In genomic region chr9:120315171-120315570, GRCm38 (mm10) we compare ENCODE assay signal across 25 mouse cellular contexts. TPM values are rescaled to one million over a fixed set of nuclear protein-coding genes. Genes with fewer than 3 reads are reported as not detected.
DNase-seq lines count a peak whose midpoint lies in the region; ATAC-seq lines count a peak whose summit lies in the region.
"Had no signal": no experiment of that assay in that cellular context is flagged by ENCODE, and none has a peak within 500 bp of the region (broad histone marks: within the 10 kb centered on the region; RNA-seq: fewer than 3 reads in every experiment).

No protein-coding gene starts in this region.

- no peak overlapping the region for H3K27ac ChIP-seq in embryonic facial prominence, embryonic 14.5 days (replicated peaks; ENCODE audit: low read depth, low read length)
- H3K27ac ChIP-seq in embryonic facial prominence, embryonic 10.5 days (replicated peaks): no peak overlapping the region
- no peak overlapping the region for H3K27ac ChIP-seq in embryonic facial prominence, embryonic 15.5 days (replicated peaks)

- peak; percentile 47 for DNase-seq in embryonic facial prominence, embryonic 14.5 days (ENCODE audit: low spot score)
- DNase-seq in embryonic facial prominence, embryonic 10.5 days (ENCODE audit: low spot score): no peak
- peak; percentile 7 for DNase-seq in retina, postnatal 1 day
- no peak for DNase-seq in retina, embryonic 14.5 days (ENCODE audit: low spot score)
- peak; percentile 95 for DNase-seq in Muller cell, postnatal 12 days (ENCODE audit: inconsistent ontology term)
- no peak for DNase-seq in layer of hippocampus, postnatal 14 days (ENCODE audit: low spot score in 2 of 2)
- DNase-seq in testis, postnatal 14 days (ENCODE audit: low spot score): no peak
- DNase-seq: adrenal gland, adult 2 months; adrenal gland, adult 8-10 months; adrenal gland, postnatal 10 days; adrenal gland, postnatal 14 days; adrenal gland, postnatal 25 days; adrenal gland, postnatal 36 days; B cell, adult 2 months; cerebellum, adult 11 months; cerebellum, adult 11-12 months; cerebellum, adult 18-20 months had no signal

- 48% methylated on average over 3 of the region's 3 CpGs for WGBS in embryonic facial prominence, embryonic 14.5 days
- WGBS in embryonic facial prominence, embryonic 10.5 days: 71% methylated on average over 3 of the region's 3 CpGs
- WGBS in embryonic facial prominence, embryonic 15.5 days: 53% methylated on average over 3 of the region's 3 CpGs

- H3K36me3 ChIP-seq in embryonic facial prominence, embryonic 14.5 days (ENCODE audit: control insufficient read depth, insufficient read depth, low read length): no peaks in the 10 kb centered on the region
- H3K36me3 ChIP-seq in embryonic facial prominence, embryonic 10.5 days (replicated peaks): no peaks in the 10 kb centered on the region
- no peaks in the 10 kb centered on the region for H3K36me3 ChIP-seq in embryonic facial prominence, embryonic 15.5 days
- H3K36me3 ChIP-seq: G1E had no signal

- 0 out of 2 replicates have a peak, but pooled peaks cover 3% of the 10 kb centered on the region for H3K9me3 ChIP-seq in embryonic facial prominence, embryonic 14.5 days (ENCODE audit: control insufficient read depth, low read length)
- 0 out of 2 replicates have a peak, but pooled peaks cover 2% of the 10 kb centered on the region for H3K9me3 ChIP-seq in embryonic facial prominence, embryonic 10.5 days
- H3K9me3 ChIP-seq in embryonic facial prominence, embryonic 15.5 days (replicated peaks): no peaks in the 10 kb centered on the region
- H3K9me3 ChIP-seq: G1E had no signal

- H3K4me3 ChIP-seq in embryonic facial prominence, embryonic 14.5 days (ENCODE audit: low read depth, low read length): no peak overlapping the region
- no peak overlapping the region for H3K4me3 ChIP-seq in embryonic facial prominence, embryonic 10.5 days
- H3K4me3 ChIP-seq in embryonic facial prominence, embryonic 15.5 days (replicated peaks): no peak overlapping the region

- H3K27me3 ChIP-seq in embryonic facial prominence, embryonic 14.5 days (replicated peaks; ENCODE audit: control insufficient read depth, insufficient read depth, low read length): no peaks in the 10 kb centered on the region
- H3K27me3 ChIP-seq in embryonic facial prominence, embryonic 10.5 days (replicated peaks; ENCODE audit: low read depth, poor library complexity, severe bottlenecking): no peaks in the 10 kb centered on the region
- H3K27me3 ChIP-seq in embryonic facial prominence, embryonic 15.5 days: 0 out of 2 replicates have a peak, but pooled peaks cover 3% of the 10 kb centered on the region
- H3K27me3 ChIP-seq: CH12.LX had no signal

- no peak overlapping the region for H3K4me2 ChIP-seq in embryonic facial prominence, embryonic 14.5 days (ENCODE audit: low read depth, low read length)
- no peak overlapping the region for H3K4me2 ChIP-seq in embryonic facial prominence, embryonic 15.5 days (replicated peaks)

- H3K4me1 ChIP-seq in embryonic facial prominence, embryonic 14.5 days (ENCODE audit: control insufficient read depth, insufficient read depth, low read length): no peaks in the 10 kb centered on the region
- no peaks in the 10 kb centered on the region for H3K4me1 ChIP-seq in embryonic facial prominence, embryonic 10.5 days
- H3K4me1 ChIP-seq in embryonic facial prominence, embryonic 15.5 days: no peaks in the 10 kb centered on the region

- ATAC-seq in embryonic facial prominence, embryonic 14.5 days (ENCODE audit: low read depth): no peak; the same call in 1 of the 2 replicates
- ATAC-seq in embryonic facial prominence, embryonic 15.5 days (ENCODE audit: insufficient number of reproducible peaks, low FRiP score, low TSS enrichment, low read depth): peak; percentile 47; the same call in 1 of the 2 replicates
- ATAC-seq: activated CD4-positive, CD25-positive, alpha-beta regulatory T cell, adult 4 months; CD4-positive, CD25-positive, alpha-beta regulatory T cell, adult 4 months; Patski had no signal

- no peak overlapping the region for H3K9ac ChIP-seq in embryonic facial prominence, embryonic 14.5 days (ENCODE audit: low read depth, low read length)
- no peak overlapping the region for H3K9ac ChIP-seq in embryonic facial prominence, embryonic 15.5 days

RNA-seq across cellular contexts. Expression of gene Myrip, which starts 13.9 kb away (rescaled TPM):
- 0.68 and 0.72 TPM in 2 replicates for polyA plus RNA-seq in embryonic facial prominence, embryonic 14.5 days (2014; fragmentation: Nextera tagmentation; extraction: Ambion mirVana)
- polyA plus RNA-seq in embryonic facial prominence, embryonic 10.5 days (2016; fragmentation: Nextera tagmentation; extraction: Ambion mirVana): 0.18 and 0.27 TPM in 2 replicates
- polyA plus RNA-seq in embryonic facial prominence, embryonic 15.5 days (2015; fragmentation: Nextera tagmentation; extraction: Ambion mirVana): 0.63 and 0.84 TPM in 2 replicates
- 10 to 100 TPM; 51.9 to 58.0 TPM for total RNA-seq in layer of hippocampus, postnatal 14 days (2021)
- total RNA-seq: CH12.LX, MEL had no signal
- polyA plus RNA-seq: activated CD4-positive, CD25-positive, alpha-beta regulatory T cell, adult 4 months; C2C12; CD4-positive, CD25-positive, alpha-beta regulatory T cell, adult 4 months; G1E had no signal

Comparison
In these comparisons a context has a peak if more than half of its experiments do, and no peak if none do; other contexts are left out.
1. DNase-seq: peak in embryonic facial prominence, embryonic 14.5 days (single experiment), retina, postnatal 1 day (single experiment) and Muller cell, postnatal 12 days (single experiment); none in embryonic facial prominence, embryonic 10.5 days (single experiment), retina, embryonic 14.5 days (single experiment), layer of hippocampus, postnatal 14 days (0 of 2) and testis, postnatal 14 days (single experiment).